Comparison of ENCODE assay signal across 8 mouse cellular contexts in the genomic region with DNA sequence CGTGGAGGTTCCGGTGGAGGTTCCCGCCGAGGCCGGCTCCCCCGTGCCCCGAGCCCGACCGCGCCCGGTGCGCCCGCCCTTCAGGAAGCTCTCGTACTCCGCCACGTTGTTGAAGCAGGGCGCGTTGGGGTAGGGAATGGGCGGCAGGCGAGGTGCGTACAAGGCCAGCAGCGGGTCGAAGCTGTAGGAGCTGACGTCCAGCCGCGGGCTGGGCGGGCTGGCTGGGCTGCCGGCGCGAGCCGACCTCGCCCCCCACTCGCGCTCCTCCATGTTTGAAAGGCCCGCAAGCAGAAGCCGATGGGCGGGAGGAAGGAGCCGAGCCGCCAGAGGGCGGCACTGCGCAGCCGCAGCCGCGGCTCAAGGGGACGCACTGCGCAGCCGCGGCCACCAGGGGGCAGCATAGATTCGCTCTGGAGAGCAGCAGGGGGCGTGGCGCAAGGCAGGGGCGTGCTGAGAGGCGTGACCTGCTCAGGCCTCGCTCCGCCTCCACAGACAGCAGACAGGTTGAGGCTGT. TPM values are rescaled to one million over a fixed set of nuclear protein-coding genes. Genes with fewer than 3 reads are reported as not detected.
DNase-seq lines count a peak whose midpoint lies in the region; ATAC-seq and TF ChIP-seq lines count a peak whose summit lies in the region.

A gene (minus strand): TSS at position 293 of the 514 bp plus-strand sequence.

- H3K27ac ChIP-seq in ES-E14 (ENCODE audit: insufficient read depth, low read depth, low read length, poor library complexity, severe bottlenecking), result no peak within 1 kb of the TSS
- no peak within 1 kb of the TSS for H3K27ac ChIP-seq in forebrain, embryonic 16.5 days (ENCODE audit: low read length)
- peak within 1 kb of the TSS; percentile 48; the same call in 1 of the 2 replicates for H3K27ac ChIP-seq in lung, embryonic 15.5 days

- peaks cover 3% of the 10 kb centered on the region; the same call in 1 of the 2 replicates for H3K36me3 ChIP-seq in ES-E14 (ENCODE audit: control insufficient read depth, insufficient read depth, low read length, poor library complexity, severe bottlenecking)
- no peaks in the 10 kb centered on the region for H3K36me3 ChIP-seq in forebrain, embryonic 16.5 days (ENCODE audit: control insufficient read depth, insufficient read depth)
- peaks cover 7% of the 10 kb centered on the region; the same call in 1 of the 2 replicates for H3K36me3 ChIP-seq in lung, embryonic 15.5 days

- peak within 1 kb of the TSS; percentile 87 for H3K4me2 ChIP-seq in forebrain, embryonic 16.5 days (ENCODE audit: low read length)
- H3K4me2 ChIP-seq in lung, embryonic 15.5 days, result peak within 1 kb of the TSS; percentile 93

- peak; percentile 78 for ATAC-seq in forebrain, embryonic 16.5 days
- peak; percentile 92 for ATAC-seq in lung, embryonic 15.5 days (ENCODE audit: borderline replicate concordance, extremely low read depth, low FRiP score, low TSS enrichment)

- H3K27me3 ChIP-seq in forebrain, embryonic 16.5 days (replicated peaks; ENCODE audit: control insufficient read depth, insufficient read depth, low read length), result no peaks in the 10 kb centered on the region
- H3K27me3 ChIP-seq in lung, embryonic 15.5 days, result no peaks in the 10 kb centered on the region

- H3K4me1 ChIP-seq in ES-E14 (ENCODE audit: control insufficient read depth in 2 of 2, insufficient read depth in 2 of 2, low read length in 2 of 2, poor library complexity in 1 of 2), result peaks cover 0 to 3% of the 10 kb centered on the region in 2 experiments; a peak in 1 of 4 replicates
- H3K4me1 ChIP-seq in forebrain, embryonic 16.5 days (replicated peaks; ENCODE audit: control insufficient read depth, insufficient read depth, low read length), result peaks cover 18% of the 10 kb centered on the region
- H3K4me1 ChIP-seq in lung, embryonic 15.5 days, result peaks cover 12% of the 10 kb centered on the region

- peak within 1 kb of the TSS; percentile 78 for H3K9ac ChIP-seq in ES-E14 (ENCODE audit: insufficient read depth, low read depth, low read length, poor library complexity, severe bottlenecking)
- H3K9ac ChIP-seq in forebrain, embryonic 16.5 days (replicated peaks; ENCODE audit: low read depth, low read length), result peak within 1 kb of the TSS; percentile 84
- H3K9ac ChIP-seq in lung, embryonic 15.5 days, result peak within 1 kb of the TSS; percentile 89

- DNase-seq in ES-E14 (ENCODE audit: low read depth, low spot score), result peak; percentile 84
- DNase-seq in cerebellum, adult 11-12 months, result peak; percentile 93
- peak; percentile 99 for DNase-seq in heart, postnatal 4 days
- DNase-seq in layer of hippocampus, adult 8-10 months (ENCODE audit: low spot score in 2 of 2), result peak; percentile 88 to 98
- peak; percentile 88 for DNase-seq in ovary, adult 18-20 months (ENCODE audit: low spot score)
- peak; percentile 94 for DNase-seq in thymus, postnatal 0 days (ENCODE audit: low spot score)

- in situ Hi-C loops in ES-E14 (cut with MboI; ENCODE audit: low sequenced_read_pairs in 2 of 2, unreplicated experiment in 2 of 2), result no loop called here

- peak within 1 kb of the TSS; percentile 75 to 92 for H3K4me3 ChIP-seq in ES-E14 (ENCODE audit: insufficient read depth in 1 of 2, low read depth in 1 of 2, low read length in 2 of 2, poor library complexity in 1 of 2, severe bottlenecking in 1 of 2)
- peak within 1 kb of the TSS; percentile 88 for H3K4me3 ChIP-seq in forebrain, embryonic 16.5 days (replicated peaks; ENCODE audit: low read length)
- peak within 1 kb of the TSS; percentile 90 for H3K4me3 ChIP-seq in lung, embryonic 15.5 days

- WGBS in forebrain, embryonic 16.5 days, result under 1% methylated on average over 55 of the region's 55 CpGs
- 1% methylated on average over 48 of the region's 55 CpGs for WGBS in lung, embryonic 15.5 days

- no peaks in the 10 kb centered on the region for H3K9me3 ChIP-seq in ES-E14 (ENCODE audit: control insufficient read depth, insufficient read depth, low read depth, low read length)
- H3K9me3 ChIP-seq in forebrain, embryonic 16.5 days (ENCODE audit: control insufficient read depth, low read length), result no peaks in the 10 kb centered on the region
- H3K9me3 ChIP-seq in lung, embryonic 15.5 days, result no peaks in the 10 kb centered on the region

TF ChIP-seq in ES-E14, 5 proteins besides CTCF, POLR2A, EP300 and RAD21:
- TF ChIP-seq HCFC1 (IDR thresholded peaks at IDR 0.05; ENCODE audit: borderline replicate concordance, insufficient read depth, low read length), result 0 out of 2 replicates have a peak, but pooled peaks have one; percentile 62
- TF ChIP-seq CHD2 (IDR thresholded peaks at IDR 0.05; ENCODE audit: low read depth, low read length), result no peak
- peak; percentile 80 for TF ChIP-seq ZC3H11A (IDR thresholded peaks at IDR 0.05; ENCODE audit: borderline replicate concordance, low read depth, low read length)
- no peak for TF ChIP-seq MAFK (IDR thresholded peaks at IDR 0.05; ENCODE audit: insufficient read depth, low read depth, low read length)
- TF ChIP-seq ZNF384 (IDR thresholded peaks at IDR 0.05; ENCODE audit: low read depth, low read length), result no peak

RNA-seq across cellular contexts. Expression of the gene that starts here (rescaled TPM):
- total RNA-seq in ES-E14 (2012; rRNA removed), result 7.7 and 7.9 TPM in 2 replicates
- 11.5 and 13.6 TPM in 2 replicates for polyA plus RNA-seq in forebrain, embryonic 16.5 days (2015; fragmentation: Nextera tagmentation; extraction: Ambion mirVana)
- 10 to 100 TPM in 1 of 2 experiments, 1 to 10 TPM in 1; 9.4 to 10.6 TPM for total RNA-seq in heart, postnatal 4 days (2021)
- 10 to 100 TPM; 24.5 to 26.7 (median 25.8) TPM for total RNA-seq in layer of hippocampus, adult 8-10 months (2022)
- 6.3 and 6.8 TPM in 2 replicates for polyA plus RNA-seq in lung, embryonic 15.5 days (2015; fragmentation: Nextera tagmentation; extraction: Ambion mirVana)
- polyA plus RNA-seq in thymus, postnatal 0 days (2015; fragmentation: Nextera tagmentation; extraction: Ambion mirVana), result 8.1 and 10.0 TPM in 2 replicates
